Mouse (Mus musculus) kidney, adult 2 months (tissue): ENCODE data around the gene Wdr95.

Experiments used
- CTCF ChIP-seq: fragments of 200-500 bp; conservative IDR thresholded peaks from 2 replicates; pipeline ENCODE4 v1.5.1; 2011; ENCODE audit warnings: low read depth, mild to moderate bottlenecking, control low read depth, low read length, moderate library complexity, mixed read lengths; ENCODE audit not compliant: insufficient read depth, insufficient read length
- POLR2A ChIP-seq: fragments of 200-500 bp; IDR thresholded peaks from one replicate; pipeline ENCODE4 v1.6.1; 2011; ENCODE audit warnings: low read depth, low read length, control low read depth

DNA sequence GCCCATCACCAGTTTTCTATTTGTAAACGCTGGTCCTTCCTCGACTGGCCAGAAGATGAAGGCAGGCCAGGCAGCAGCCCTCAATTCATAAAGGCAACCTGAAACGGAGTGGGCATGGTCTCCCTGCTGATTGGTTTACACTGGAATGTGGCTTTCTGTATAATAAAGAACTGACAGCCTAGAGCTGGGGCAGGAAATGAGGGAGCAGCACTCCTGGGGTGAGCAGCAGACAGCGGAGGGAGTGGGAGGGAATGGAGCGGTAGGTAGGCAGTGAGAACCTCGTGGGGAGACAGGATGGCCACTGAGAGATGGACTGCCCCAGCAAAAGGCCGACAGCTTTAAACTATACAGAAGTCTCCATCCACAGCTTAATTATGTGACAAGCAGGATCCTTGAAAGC, 93.7 kb downstream of the Wdr95 start:
- TF ChIP-seq POLR2A: no peak
- no peak for TF ChIP-seq CTCF
